11 mouse cellular contexts compared by ENCODE assay signal in the genomic region with DNA sequence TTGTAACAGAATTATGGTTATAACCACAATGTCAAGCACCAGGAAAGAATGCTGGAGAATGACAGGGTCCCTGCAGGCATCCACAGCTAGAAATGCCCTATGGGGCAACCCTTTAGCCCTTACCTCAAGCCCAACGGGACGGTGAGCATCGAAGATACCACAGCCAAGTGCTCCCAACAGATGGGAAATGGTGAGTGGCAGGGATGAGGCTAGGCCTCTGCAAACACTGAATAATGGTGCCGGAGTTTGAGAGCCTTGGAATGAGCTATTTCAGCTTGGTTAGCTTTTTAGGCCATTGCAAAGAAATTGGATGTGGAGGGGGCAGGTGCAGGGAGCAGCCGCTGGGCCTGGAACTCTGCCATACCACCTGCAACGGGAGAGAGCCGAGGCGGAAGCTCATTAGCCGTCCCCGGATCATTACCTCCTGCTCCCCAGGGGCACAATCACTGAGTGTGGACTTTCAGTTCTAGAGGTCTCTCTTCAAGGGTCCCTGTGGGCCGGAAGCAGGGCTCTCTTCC.
A peak's percentile ranks its signal among the peaks of the same experiment; 100 is the strongest.
DNase-seq lines count a peak whose midpoint lies in the region; TF ChIP-seq lines count a peak whose summit lies in the region.
"Had no signal": no experiment of that assay in that cellular context is flagged by ENCODE, and none has a peak within 500 bp of the region (broad histone marks: within the 10 kb centered on the region; RNA-seq: fewer than 3 reads in every experiment).

No protein-coding gene starts in this region.

- no peaks in the 10 kb centered on the region for H3K36me3 ChIP-seq in kidney, adult 2 months (ENCODE audit: control insufficient read depth, insufficient read depth, low read length)
- H3K36me3 ChIP-seq in heart, adult 2 months (ENCODE audit: control insufficient read depth, insufficient read depth, low read length): no peaks in the 10 kb centered on the region
- H3K36me3 ChIP-seq: embryonic facial prominence, embryonic 13.5 days; limb, embryonic 15.5 days had no signal

- WGBS in kidney, adult 2 months: 36% methylated on average over 11 of the region's 11 CpGs
- 77% methylated on average over 11 of the region's 11 CpGs for WGBS in heart, adult 2 months

- no peak for TF ChIP-seq CTCF in kidney, adult 2 months (conservative IDR thresholded peaks at IDR 0.05; ENCODE audit: insufficient read depth, insufficient read length, low read depth, low read length)
- TF ChIP-seq CTCF in heart, adult 2 months (IDR thresholded peaks at IDR 0.05): no peak

- H3K4me1 ChIP-seq in kidney, adult 2 months (ENCODE audit: control insufficient read depth, insufficient read depth, low read length): no peaks in the 10 kb centered on the region
- no peaks in the 10 kb centered on the region for H3K4me1 ChIP-seq in heart, adult 2 months (ENCODE audit: control insufficient read depth, insufficient read depth, low read length)
- H3K4me1 ChIP-seq: embryonic facial prominence, embryonic 13.5 days; limb, embryonic 15.5 days had no signal

- H3K4me3 ChIP-seq in kidney, adult 2 months (ENCODE audit: insufficient read depth, low read depth, low read length): no peak overlapping the region
- no peak overlapping the region for H3K4me3 ChIP-seq in heart, adult 2 months
- H3K4me3 ChIP-seq: embryonic facial prominence, embryonic 13.5 days; limb, embryonic 15.5 days had no signal

- DNase-seq in embryo, embryonic 11 days: peak; percentile 10
- DNase-seq in embryo, embryonic 9.5 days (ENCODE audit: extremely low spot score): no peak
- DNase-seq in right cerebral cortex, postnatal 4 days: peak; percentile 32
- DNase-seq in right cerebral cortex, postnatal 25 days: no peak
- peak; percentile 42 for DNase-seq in kidney, adult 2 months
- peak; percentile 65 for DNase-seq in testis, postnatal 14 days (ENCODE audit: low spot score)
- no peak for DNase-seq in heart, adult 2 months
- DNase-seq in gastrocnemius, adult 8-10 months (ENCODE audit: low spot score in 2 of 2): no peak

- no peak for TF ChIP-seq EP300 in heart, adult 2 months (IDR thresholded peaks at IDR 0.05; ENCODE audit: insufficient read depth, low read depth, low read length)

- intact Hi-C loops in heart, adult 2 months (cut with DNase I): no loop called here

- H3K27ac ChIP-seq in kidney, adult 2 months (ENCODE audit: insufficient read depth, low read depth, low read length): no peak overlapping the region
- no peak overlapping the region for H3K27ac ChIP-seq in heart, adult 2 months
- H3K27ac ChIP-seq: embryonic facial prominence, embryonic 13.5 days; limb, embryonic 15.5 days; stomach, postnatal 0 days had no signal

- no peak for TF ChIP-seq POLR2A in kidney, adult 2 months (IDR thresholded peaks at IDR 0.05; ENCODE audit: low read depth, low read length)
- TF ChIP-seq POLR2A in heart, adult 2 months (IDR thresholded peaks at IDR 0.05; ENCODE audit: insufficient read depth, low read depth, low read length): no peak

- H3K9ac ChIP-seq in heart, adult 2 months (ENCODE audit: low read depth, low read length): no peak overlapping the region
- H3K9ac ChIP-seq: embryonic facial prominence, embryonic 13.5 days; limb, embryonic 15.5 days had no signal

- H3K79me2 ChIP-seq in heart, adult 2 months (replicated peaks; ENCODE audit: control insufficient read depth, insufficient read depth, low read length): no peaks in the 10 kb centered on the region

- no peaks in the 10 kb centered on the region for H3K27me3 ChIP-seq in kidney, adult 2 months (replicated peaks; ENCODE audit: control insufficient read depth, insufficient read depth, low read length)
- H3K27me3 ChIP-seq in heart, adult 2 months (ENCODE audit: control insufficient read depth, insufficient read depth, low read length): no peaks in the 10 kb centered on the region
- H3K27me3 ChIP-seq: embryonic facial prominence, embryonic 13.5 days; limb, embryonic 15.5 days had no signal

Comparison
In these comparisons a context has a peak if more than half of its experiments do, and no peak if none do; other contexts are left out.
1. DNase-seq: peak in embryo, embryonic 11 days (single experiment), right cerebral cortex, postnatal 4 days (single experiment), kidney, adult 2 months (single experiment) and testis, postnatal 14 days (single experiment); none in embryo, embryonic 9.5 days (single experiment), right cerebral cortex, postnatal 25 days (single experiment), heart, adult 2 months (0 of 2) and gastrocnemius, adult 8-10 months (0 of 2).